Mouse (Mus musculus): ENCODE data around the gene Rpa1. TPM values are rescaled to one million over a fixed set of nuclear protein-coding genes. Genes with fewer than 3 reads are reported as not detected.
A peak's percentile ranks its signal among the peaks of the same experiment; 100 is the strongest.
"Not testable (repeated sequence)": the region's sequence is repeated elsewhere in the genome, so short reads cannot be mapped to it uniquely, and the experiment has no call there.

The Rpa1 gene
- polyA plus RNA-seq, 1 experiment, result 16.4 TPM

GRCm38 (mm10) chr11:75291389-75292215 is 56.5 kb downstream of the Rpa1 start:
- 56% methylated on average over 25 of the region's 25 CpGs for WGBS

GRCm38 (mm10) chr11:75290566-75291271 is 57.4 kb downstream of the Rpa1 start:
- peak; percentile 85 for DNase-seq (ENCODE audit: low read depth, low spot score)
- 19% methylated on average over 6 of the region's 6 CpGs for WGBS

More at GRCm38 (mm10) chr11:75291389-75292215, 56.5 kb downstream of the Rpa1 start:
- no peak for DNase-seq (ENCODE audit: low read depth, low spot score)

- 37% methylated on average over 2 of the region's 2 CpGs for WGBS
- DNase-seq (ENCODE audit: low read depth, low spot score), result no peak
Observed at GRCm38 (mm10) chr11:75289120-75289519, 59.0 kb downstream of the Rpa1 start.

GRCm38 (mm10) chr11:75288517-75288916 is 59.6 kb downstream of the Rpa1 start:
- WGBS, result 82% methylated on average over 8 of the region's 8 CpGs
- no peak for DNase-seq (ENCODE audit: low read depth, low spot score)

GRCm38 (mm10) chr11:75287940-75288339 is 60.2 kb downstream of the Rpa1 start:
- 88% methylated on average over 10 of the region's 10 CpGs for WGBS
- no peak for DNase-seq (ENCODE audit: low read depth, low spot score)

- DNase-seq (ENCODE audit: low read depth, low spot score), result no peak
- WGBS, result 91% methylated on average over 4 of the region's 4 CpGs
Observed at GRCm38 (mm10) chr11:75286868-75287267, 61.3 kb downstream of the Rpa1 start.

GRCm38 (mm10) chr11:75285893-75286467 is 62.1 kb downstream of the Rpa1 start:
- WGBS, result 78% methylated on average over 4 of the region's 4 CpGs
- no peak for DNase-seq (ENCODE audit: low read depth, low spot score)

- not testable (repeated sequence) for DNase-seq (ENCODE audit: low read depth, low spot score)
- 76% methylated on average over 3 of the region's 3 CpGs for WGBS
Observed at GRCm38 (mm10) chr11:75283784-75284183, 64.3 kb downstream of the Rpa1 start.

- DNase-seq (ENCODE audit: low read depth, low spot score), result no peak
- 25% methylated on average over 13 of the region's 13 CpGs for WGBS
Observed at GRCm38 (mm10) chr11:75282496-75283120, 65.5 kb downstream of the Rpa1 start.

- 17% methylated on average over 29 of the region's 29 CpGs for WGBS
- DNase-seq (ENCODE audit: low read depth, low spot score), result no peak
Observed at GRCm38 (mm10) chr11:75281380-75282256, 66.5 kb downstream of the Rpa1 start.

- WGBS, result 91% methylated on average over 5 of the region's 5 CpGs
Observed at GRCm38 (mm10) chr11:75280435-75281001, 67.6 kb downstream of the Rpa1 start.

GRCm38 (mm10) chr11:75280066-75280410 is 68.1 kb downstream of the Rpa1 start:
- WGBS, result 82% methylated on average over 5 of the region's 5 CpGs
- no peak for DNase-seq (ENCODE audit: low read depth, low spot score)

More at GRCm38 (mm10) chr11:75280435-75281001, 67.6 kb downstream of the Rpa1 start:
- no peak for DNase-seq (ENCODE audit: low read depth, low spot score)

GRCm38 (mm10) chr11:75279342-75280065 is 68.6 kb downstream of the Rpa1 start:
- DNase-seq (ENCODE audit: low read depth, low spot score), result no peak
- WGBS, result 15% methylated on average over 16 of the region's 16 CpGs

GRCm38 (mm10) chr11:75279013-75279341 is 69.1 kb downstream of the Rpa1 start:
- no peak for DNase-seq (ENCODE audit: low read depth, low spot score)
- whole genome bisulfite sequencing, result 25% methylated on average over 4 of the region's 4 CpGs

- DNase-seq (ENCODE audit: low read depth, low spot score), result no peak
- 93% methylated on average over 7 of the region's 7 CpGs for WGBS
Observed at GRCm38 (mm10) chr11:75278115-75278514, 70.0 kb downstream of the Rpa1 start.

GRCm38 (mm10) chr11:75275035-75275434 is 73.1 kb downstream of the Rpa1 start:
- no peak for DNase-seq (ENCODE audit: low read depth, low spot score)
- 63% methylated on average over 6 of the region's 6 CpGs for WGBS

GRCm38 (mm10) chr11:75273466-75273865 is 74.7 kb downstream of the Rpa1 start:
- 57% methylated on average over 8 of the region's 8 CpGs for WGBS

GRCm38 (mm10) chr11:75270985-75271434 is 77.1 kb downstream of the Rpa1 start:
- WGBS, result 60% methylated on average over 7 of the region's 7 CpGs
- DNase-seq (ENCODE audit: low read depth, low spot score), result no peak

More at GRCm38 (mm10) chr11:75273466-75273865, 74.7 kb downstream of the Rpa1 start:
- no peak for DNase-seq (ENCODE audit: low read depth, low spot score)
